Mouse (Mus musculus): ENCODE measurements around the gene Efna1. TPM values are rescaled to one million over a fixed set of nuclear protein-coding genes. Genes with fewer than 3 reads are reported as not detected.

Efna1 gene
- total and polyA plus RNA-seq, 2 experiments from 2014 or later, result 37.2 to 46.2 TPM

DNA sequence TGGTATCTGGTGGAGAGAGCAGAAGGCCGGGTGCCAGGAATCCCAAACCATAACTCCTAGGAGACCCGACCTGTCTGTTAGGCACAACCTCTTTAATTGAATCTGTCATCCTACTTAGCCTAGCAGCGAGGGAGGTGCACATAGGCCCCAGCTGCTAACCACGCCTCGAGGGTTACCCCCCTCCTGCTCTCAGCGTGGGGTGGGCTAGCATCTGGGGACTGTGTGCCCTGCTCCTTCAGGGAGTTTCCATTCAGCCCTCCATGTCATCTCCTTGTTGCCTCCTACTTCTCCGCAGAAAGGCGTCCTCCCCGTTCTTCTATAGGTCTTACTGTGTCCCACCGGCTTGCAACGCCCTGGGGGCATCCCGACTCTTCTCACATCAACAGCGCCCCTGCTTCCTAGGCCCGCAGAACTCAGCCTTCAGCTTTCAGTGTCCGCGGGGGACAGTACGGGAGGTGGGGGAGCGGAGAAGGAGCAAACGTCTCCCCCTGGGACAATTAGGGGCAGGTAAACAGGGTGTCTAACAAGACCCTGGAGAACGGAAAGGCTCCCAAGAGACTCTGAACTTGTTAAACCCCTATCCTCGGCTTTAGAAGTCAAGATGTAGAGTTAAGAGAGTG lies 38.1 kb upstream of the Efna1 start:
- peak overlapping the region; percentile 58 for H3K4me3 ChIP-seq (ENCODE audit: low read depth, low read length)
- peaks cover 80% of the 10 kb centered on the region for H3K27me3 ChIP-seq (ENCODE audit: control insufficient read depth, insufficient read depth, low read length)
- TF ChIP-seq CTCF (IDR thresholded peaks at IDR 0.05; ENCODE audit: low read depth), result no peak
- no peak for TF ChIP-seq EP300 (IDR thresholded peaks at IDR 0.05; ENCODE audit: low read depth)
- H3K27ac ChIP-seq (ENCODE audit: low read depth), result no peak overlapping the region
- DNase-seq (ENCODE audit: low spot score), result no peak
- no peaks in the 10 kb centered on the region for H3K36me3 ChIP-seq (replicated peaks; ENCODE audit: control insufficient read depth, insufficient read depth, low read length)
- no peak for ATAC-seq (ENCODE audit: insufficient read depth, low read depth)
- no peaks in the 10 kb centered on the region for H3K9me3 ChIP-seq (replicated peaks; ENCODE audit: control insufficient read depth, low read length)
- peak overlapping the region; percentile 91 for H3K4me2 ChIP-seq (ENCODE audit: low read depth, low read length)
- 16% methylated on average over 21 of the region's 21 CpGs for WGBS
- no peak overlapping the region for H3K9ac ChIP-seq (replicated peaks; ENCODE audit: low read depth, low read length)
- peaks cover 50% of the 10 kb centered on the region for H3K4me1 ChIP-seq (ENCODE audit: control insufficient read depth, insufficient read depth)

DNA sequence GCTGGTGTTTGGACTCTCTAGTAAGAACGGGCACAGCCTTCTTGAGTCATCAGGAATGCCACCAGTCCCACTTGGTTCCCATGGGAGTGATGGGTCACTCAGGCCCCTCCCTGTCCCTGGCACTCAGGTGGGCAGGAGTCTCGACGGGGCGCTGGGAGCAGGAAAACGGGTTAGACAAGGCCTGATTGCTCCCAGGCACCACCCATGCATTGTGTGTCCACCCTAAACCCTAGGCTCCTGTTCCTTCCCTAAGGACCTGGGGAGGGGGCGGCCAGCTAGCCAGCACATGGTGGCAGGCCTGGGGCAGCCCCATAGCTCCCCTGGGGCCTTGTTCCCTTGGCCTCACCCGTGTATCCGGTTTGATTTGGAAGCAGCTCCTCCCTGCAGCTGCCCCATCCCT lies 37.4 kb upstream of the Efna1 start:
- Histone ChIP-seq H3K9ac (replicated peaks; ENCODE audit: low read depth, low read length) (no peak overlapping the region), H3K27me3 (ENCODE audit: control insufficient read depth, insufficient read depth, low read length) (peaks cover 72% of the 10 kb centered on the region), H3K9me3 (replicated peaks; ENCODE audit: control insufficient read depth, low read length) (no peaks in the 10 kb centered on the region), H3K4me2 (ENCODE audit: low read depth, low read length) (no peak overlapping the region), H3K36me3 (replicated peaks; ENCODE audit: control insufficient read depth, insufficient read depth, low read length) (no peaks in the 10 kb centered on the region), H3K4me3 (ENCODE audit: low read depth, low read length) (no peak overlapping the region), H3K4me1 (ENCODE audit: control insufficient read depth, insufficient read depth) (peaks cover 50% of the 10 kb centered on the region), H3K27ac (ENCODE audit: low read depth) (no peak overlapping the region)
- no peak for ATAC-seq (ENCODE audit: insufficient read depth, low read depth)
- WGBS, result 81% methylated on average over 8 of the region's 8 CpGs
- TF ChIP-seq CTCF (IDR thresholded peaks at IDR 0.05; ENCODE audit: low read depth) (no peak), EP300 (IDR thresholded peaks at IDR 0.05; ENCODE audit: low read depth) (no peak)
- no peak for DNase-seq (ENCODE audit: low spot score)

GRCm38 (mm10) chr3:89317246-89317645 lies 36.3 kb upstream of the Efna1 start:
- WGBS, result 65% methylated on average over 6 of the region's 6 CpGs
- Histone ChIP-seq H3K4me2 (ENCODE audit: low read depth, low read length) (no peak overlapping the region), H3K27me3 (ENCODE audit: control insufficient read depth, insufficient read depth, low read length) (peaks cover 62% of the 10 kb centered on the region), H3K4me3 (ENCODE audit: low read depth, low read length) (no peak overlapping the region), H3K4me1 (ENCODE audit: control insufficient read depth, insufficient read depth) (peaks cover 44% of the 10 kb centered on the region), H3K27ac (ENCODE audit: low read depth) (no peak overlapping the region), H3K9ac (replicated peaks; ENCODE audit: low read depth, low read length) (no peak overlapping the region), H3K9me3 (replicated peaks; ENCODE audit: control insufficient read depth, low read length) (no peaks in the 10 kb centered on the region), H3K36me3 (replicated peaks; ENCODE audit: control insufficient read depth, insufficient read depth, low read length) (no peaks in the 10 kb centered on the region)
- TF ChIP-seq CTCF (IDR thresholded peaks at IDR 0.05; ENCODE audit: low read depth) (no peak), EP300 (IDR thresholded peaks at IDR 0.05; ENCODE audit: low read depth) (no peak)
- ATAC-seq (ENCODE audit: insufficient read depth, low read depth), result no peak
- DNase-seq (ENCODE audit: low spot score), result no peak

- H3K36me3 ChIP-seq (replicated peaks; ENCODE audit: control insufficient read depth, insufficient read depth, low read length), result no peaks in the 10 kb centered on the region
- H3K27me3 ChIP-seq (ENCODE audit: control insufficient read depth, insufficient read depth, low read length), result peaks cover 58% of the 10 kb centered on the region
- ATAC-seq (ENCODE audit: insufficient read depth, low read depth) (peak; percentile 45; the same call in 1 of the 2 replicates), DNase-seq (ENCODE audit: low spot score) (peak; percentile 77)
- TF ChIP-seq CTCF (IDR thresholded peaks at IDR 0.05; ENCODE audit: low read depth) (peak; percentile 98), EP300 (IDR thresholded peaks at IDR 0.05; ENCODE audit: low read depth) (no peak)
- H3K4me2 ChIP-seq (ENCODE audit: low read depth, low read length), result peak overlapping the region; percentile 63
- no peak overlapping the region for H3K27ac ChIP-seq (ENCODE audit: low read depth)
- no peak overlapping the region for H3K9ac ChIP-seq (replicated peaks; ENCODE audit: low read depth, low read length)
- H3K4me1 ChIP-seq (ENCODE audit: control insufficient read depth, insufficient read depth), result peaks cover 43% of the 10 kb centered on the region
- 3% methylated on average over 4 of the region's 4 CpGs for WGBS
- no peak overlapping the region for H3K4me3 ChIP-seq (ENCODE audit: low read depth, low read length)
- no peaks in the 10 kb centered on the region for H3K9me3 ChIP-seq (replicated peaks; ENCODE audit: control insufficient read depth, low read length)
Observed at GRCm38 (mm10) chr3:89316833-89317232, 35.9 kb upstream of the Efna1 start.

DNA sequence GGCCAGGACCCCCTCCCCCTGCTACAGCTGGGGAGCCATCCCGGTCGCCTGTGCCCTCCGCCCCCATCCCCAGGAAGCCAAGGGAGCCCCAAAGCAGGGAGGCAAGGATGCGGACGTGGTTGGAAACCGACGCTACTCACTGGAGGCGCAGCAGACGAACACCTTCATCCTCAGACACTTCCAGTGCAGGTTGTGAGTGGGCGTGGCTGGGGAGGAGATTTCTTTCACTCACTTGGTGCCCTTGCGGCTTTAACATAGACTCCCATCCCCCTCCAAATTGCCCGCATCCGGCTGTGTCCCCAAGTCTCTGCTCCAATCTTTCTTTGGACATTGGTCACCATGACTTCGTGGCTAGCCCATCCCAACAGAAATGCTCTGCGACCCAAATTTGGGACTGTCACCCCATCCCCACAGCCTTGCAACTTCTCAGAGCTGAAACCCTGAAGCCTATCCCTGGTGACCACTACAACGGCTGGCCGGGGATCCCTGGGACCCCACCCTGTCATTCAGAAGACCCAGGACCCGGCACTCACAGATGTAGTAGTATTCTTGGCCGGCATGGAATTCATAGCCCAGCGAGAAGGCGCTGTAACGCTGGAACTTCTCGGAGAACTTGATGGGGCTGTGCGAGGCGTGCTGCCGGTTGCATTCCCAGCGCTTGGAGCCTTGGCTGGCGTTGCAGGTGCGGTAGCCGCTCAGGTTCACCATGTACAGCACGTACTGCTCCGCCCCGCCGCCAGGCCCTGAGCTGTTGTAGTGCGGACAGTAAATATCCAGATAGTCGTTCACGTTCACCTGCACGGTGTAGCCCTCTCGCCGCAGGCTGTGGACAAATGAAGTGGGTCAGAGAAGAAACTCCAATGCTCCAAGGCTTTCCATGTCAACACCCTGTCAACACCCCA lies 35.2 kb upstream of the Efna1 start:
- DNase-seq (ENCODE audit: low spot score) (no peak), ATAC-seq (ENCODE audit: insufficient read depth, low read depth) (0 out of 2 replicates have a peak, but pooled peaks have one; percentile 4)
- no peak overlapping the region for H3K9ac ChIP-seq (replicated peaks; ENCODE audit: low read depth, low read length)
- peak overlapping the region; percentile 63 for H3K4me2 ChIP-seq (ENCODE audit: low read depth, low read length)
- 22% methylated on average over 40 of the region's 40 CpGs for WGBS
- H3K4me1 ChIP-seq (ENCODE audit: control insufficient read depth, insufficient read depth), result peaks cover 37% of the 10 kb centered on the region
- 0 out of 2 replicates have a peak overlapping the region, but pooled peaks have one; percentile 26 for H3K4me3 ChIP-seq (ENCODE audit: low read depth, low read length)
- H3K36me3 ChIP-seq (replicated peaks; ENCODE audit: control insufficient read depth, insufficient read depth, low read length), result no peaks in the 10 kb centered on the region
- no peaks in the 10 kb centered on the region for H3K9me3 ChIP-seq (replicated peaks; ENCODE audit: control insufficient read depth, low read length)
- no peak overlapping the region for H3K27ac ChIP-seq (ENCODE audit: low read depth)
- TF ChIP-seq EP300 (IDR thresholded peaks at IDR 0.05; ENCODE audit: low read depth), result no peak
- TF ChIP-seq CTCF (IDR thresholded peaks at IDR 0.05; ENCODE audit: low read depth), result no peak
- peaks cover 51% of the 10 kb centered on the region for H3K27me3 ChIP-seq (ENCODE audit: control insufficient read depth, insufficient read depth, low read length)
